Mouse (Mus musculus): ENCODE data around the gene Olfr347. TPM values are rescaled to one million over a fixed set of nuclear protein-coding genes. Genes with fewer than 3 reads are reported as not detected.

The Olfr347 gene
- polyA plus RNA-seq (2012; rRNA removed) (not detected in 2 replicates), polyA plus RNA-seq (2014; fragmentation: Nextera tagmentation; extraction: Ambion mirVana) (not detected in 2 replicates)

DNA sequence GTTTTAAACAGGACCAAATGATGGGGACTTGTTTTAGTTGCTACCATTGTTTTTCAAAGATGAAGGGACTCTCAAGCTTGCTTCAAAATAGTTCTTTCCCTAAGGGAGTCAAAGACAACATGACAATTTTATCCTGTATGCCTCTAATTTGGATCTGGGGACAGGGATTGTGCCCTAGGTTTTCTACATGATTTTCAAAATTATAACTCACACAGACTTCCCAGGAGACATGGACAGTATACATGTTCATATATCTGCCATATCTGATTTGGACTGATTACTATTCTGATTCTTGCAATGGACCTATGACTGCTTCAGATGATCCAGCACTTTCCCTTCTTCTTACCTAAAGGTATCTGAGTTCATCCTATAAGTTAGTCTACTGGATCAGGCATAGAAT, at the start of gene Olfr347:
TSS of gene Olfr347 (plus strand) at position 301 of the 400 bp plus-strand sequence.
- Histone ChIP-seq H3K4me1 (ENCODE audit: control insufficient read depth, insufficient read depth, low read length) (no peaks in the 10 kb centered on the region), H3K9me3 (ENCODE audit: control insufficient read depth, low read length) (no peaks in the 10 kb centered on the region), H3K4me3 (replicated peaks; ENCODE audit: low read length) (no peak within 1 kb of the TSS)

DNA sequence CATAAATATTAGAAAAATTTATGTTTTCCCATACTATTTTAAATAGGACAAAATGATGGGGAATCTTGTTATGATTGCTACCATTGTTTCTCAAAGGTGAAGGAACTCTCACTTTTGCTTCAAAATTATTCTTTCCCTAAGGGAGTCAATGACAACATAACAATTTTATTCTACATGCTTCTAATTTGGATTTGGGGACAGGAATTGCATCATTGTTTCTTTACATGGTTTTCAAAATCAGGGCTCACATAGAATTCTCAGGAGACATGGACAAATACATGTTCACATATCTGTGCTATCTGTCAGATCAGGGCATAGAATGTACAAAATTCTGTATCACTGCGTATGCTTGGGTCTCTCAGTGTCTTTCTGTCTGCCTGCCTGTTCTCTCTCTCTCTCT, 46.2 kb upstream of the Olfr347 start, which contains the start of gene Olfr346:
TSS of gene Olfr346 (plus strand) at position 301 of the 400 bp plus-strand sequence.
- TF ChIP-seq POLR2A (IDR thresholded peaks at IDR 0.05; ENCODE audit: borderline replicate concordance, extremely low read depth, insufficient read depth, insufficient read length): no peak
- no peak for ATAC-seq (ENCODE audit: low FRiP score, low read depth)

More for the DNA sequence above, at the start of gene Olfr347:
- Histone ChIP-seq H3K27ac (replicated peaks; ENCODE audit: low read depth, low read length) (no peak within 1 kb of the TSS), H3K27me3 (ENCODE audit: control insufficient read depth, insufficient read depth, low read length) (no peaks in the 10 kb centered on the region), H3K4me2 (replicated peaks; ENCODE audit: low read depth, low read length, severe bottlenecking) (no peak within 1 kb of the TSS), H3K9ac (ENCODE audit: low read depth, low read length, severe bottlenecking) (no peak within 1 kb of the TSS), H3K36me3 (ENCODE audit: control insufficient read depth, insufficient read depth, low read length) (no peaks in the 10 kb centered on the region)
- TF ChIP-seq POLR2A (IDR thresholded peaks at IDR 0.05; ENCODE audit: borderline replicate concordance, extremely low read depth, insufficient read depth, insufficient read length): no peak
- ATAC-seq (ENCODE audit: low FRiP score, low read depth): no peak
- no peak for DNase-seq (ENCODE audit: low spot score)

DNA sequence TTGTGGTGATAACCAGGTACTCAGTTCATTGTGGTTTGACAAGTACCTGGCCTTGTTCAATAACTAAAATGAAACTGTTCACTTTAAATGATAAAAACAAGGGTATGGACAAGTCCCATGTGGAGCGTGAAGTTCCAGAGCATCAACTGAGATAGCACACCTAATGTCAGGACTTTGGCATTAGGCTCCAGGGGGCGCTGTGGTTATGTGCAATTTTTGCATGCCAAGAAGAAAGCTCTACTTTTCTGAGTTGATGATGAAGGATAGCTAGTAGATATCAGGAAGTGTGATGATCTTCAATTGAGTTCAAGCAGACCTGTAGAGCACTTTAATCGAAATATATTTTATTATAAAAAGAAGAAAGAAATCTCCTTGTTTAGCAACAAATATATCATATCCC, 4.5 kb downstream of the Olfr347 start:
- no peaks in the 10 kb centered on the region for H3K4me1 ChIP-seq (ENCODE audit: control insufficient read depth, insufficient read depth, low read length)
- H3K36me3 ChIP-seq (ENCODE audit: control insufficient read depth, insufficient read depth, low read length): no peaks in the 10 kb centered on the region
- H3K4me3 ChIP-seq (replicated peaks; ENCODE audit: low read length): no peak overlapping the region
- WGBS: 54% methylated on average over 3 of the region's 3 CpGs
- DNase-seq (ENCODE audit: low spot score) (no peak), ATAC-seq (ENCODE audit: low FRiP score, low read depth) (no peak)
- no peak for TF ChIP-seq POLR2A (IDR thresholded peaks at IDR 0.05; ENCODE audit: borderline replicate concordance, extremely low read depth, insufficient read depth, insufficient read length)
- no peak overlapping the region for H3K27ac ChIP-seq (replicated peaks; ENCODE audit: low read depth, low read length)
- H3K9me3 ChIP-seq (ENCODE audit: control insufficient read depth, low read length): no peaks in the 10 kb centered on the region
- no peak overlapping the region for H3K9ac ChIP-seq (ENCODE audit: low read depth, low read length, severe bottlenecking)
- H3K27me3 ChIP-seq (ENCODE audit: control insufficient read depth, insufficient read depth, low read length): no peaks in the 10 kb centered on the region
- H3K4me2 ChIP-seq (replicated peaks; ENCODE audit: low read depth, low read length, severe bottlenecking): no peak overlapping the region

More for the DNA sequence above, 46.2 kb upstream of the Olfr347 start, which contains the start of gene Olfr346:
- Histone ChIP-seq H3K27ac (replicated peaks; ENCODE audit: low read depth, low read length) (no peak within 1 kb of the TSS), H3K9ac (ENCODE audit: low read depth, low read length, severe bottlenecking) (no peak within 1 kb of the TSS), H3K4me3 (replicated peaks; ENCODE audit: low read length) (no peak within 1 kb of the TSS), H3K27me3 (ENCODE audit: control insufficient read depth, insufficient read depth, low read length) (no peaks in the 10 kb centered on the region), H3K4me2 (replicated peaks; ENCODE audit: low read depth, low read length, severe bottlenecking) (no peak within 1 kb of the TSS), H3K9me3 (ENCODE audit: control insufficient read depth, low read length) (no peaks in the 10 kb centered on the region), H3K36me3 (ENCODE audit: control insufficient read depth, insufficient read depth, low read length) (no peaks in the 10 kb centered on the region), H3K4me1 (ENCODE audit: control insufficient read depth, insufficient read depth, low read length) (no peaks in the 10 kb centered on the region)
- 88% methylated on average over 1 of the region's 1 CpGs for WGBS
- no peak for DNase-seq (ENCODE audit: low spot score)

DNA sequence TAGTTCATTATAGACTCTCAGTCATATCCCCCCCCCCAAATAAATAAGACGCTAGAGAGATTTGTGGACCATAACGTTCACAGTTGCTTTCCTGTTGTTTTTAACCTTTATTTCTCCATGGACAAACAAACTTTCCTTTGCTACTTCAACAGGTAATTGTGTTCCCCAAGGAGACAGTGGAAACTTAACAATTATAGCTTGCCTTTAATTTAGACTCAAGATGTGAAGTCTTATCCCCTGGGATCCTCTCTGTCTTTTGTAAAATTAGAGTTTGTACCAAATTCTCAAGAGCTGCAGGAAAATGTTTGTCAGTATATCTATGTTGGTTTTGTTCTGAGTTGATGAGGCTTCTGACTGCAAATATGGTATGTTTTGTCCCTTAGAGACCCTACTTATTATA, 52.3 kb downstream of the Olfr347 start, which contains the start of gene Olfr348:
TSS of gene Olfr348 (plus strand) at position 301 of the 400 bp plus-strand sequence.
- no peaks in the 10 kb centered on the region for H3K4me1 ChIP-seq (ENCODE audit: control insufficient read depth, insufficient read depth, low read length)
- peaks cover 4% of the 10 kb centered on the region; the same call in 1 of the 2 replicates for H3K9me3 ChIP-seq (ENCODE audit: control insufficient read depth, low read length)
- no peaks in the 10 kb centered on the region for H3K36me3 ChIP-seq (ENCODE audit: control insufficient read depth, insufficient read depth, low read length)
- H3K4me3 ChIP-seq (replicated peaks; ENCODE audit: low read length): no peak within 1 kb of the TSS
- no peak for DNase-seq (ENCODE audit: low spot score)
- WGBS: 66% methylated on average over 2 of the region's 2 CpGs
- ATAC-seq (ENCODE audit: low FRiP score, low read depth): no peak
- no peak within 1 kb of the TSS for H3K4me2 ChIP-seq (replicated peaks; ENCODE audit: low read depth, low read length, severe bottlenecking)
- no peak within 1 kb of the TSS for H3K9ac ChIP-seq (ENCODE audit: low read depth, low read length, severe bottlenecking)
- no peaks in the 10 kb centered on the region for H3K27me3 ChIP-seq (ENCODE audit: control insufficient read depth, insufficient read depth, low read length)
- H3K27ac ChIP-seq (replicated peaks; ENCODE audit: low read depth, low read length): no peak within 1 kb of the TSS
- TF ChIP-seq POLR2A (IDR thresholded peaks at IDR 0.05; ENCODE audit: borderline replicate concordance, extremely low read depth, insufficient read depth, insufficient read length): no peak

Other genes with a start within 250 kb of the Olfr347 start
- gene Olfr341, start 249.4 kb upstream of the Olfr347 start, polyA plus RNA-seq (2012; rRNA removed): not detected in 2 replicates
- not detected in 2 replicates for gene Olfr341, start 249.4 kb upstream of the Olfr347 start, polyA plus RNA-seq (2014; fragmentation: Nextera tagmentation; extraction: Ambion mirVana)
- gene Olfr342, start 206.9 kb upstream of the Olfr347 start, polyA plus RNA-seq (2012; rRNA removed): not detected in 2 replicates
- not detected in 2 replicates for gene Olfr342, start 206.9 kb upstream of the Olfr347 start, polyA plus RNA-seq (2014; fragmentation: Nextera tagmentation; extraction: Ambion mirVana)
- not detected in 2 replicates for gene Olfr344, start 165.2 kb upstream of the Olfr347 start, polyA plus RNA-seq (2012; rRNA removed)
- gene Olfr344, start 165.2 kb upstream of the Olfr347 start, polyA plus RNA-seq (2014; fragmentation: Nextera tagmentation; extraction: Ambion mirVana): not detected in 2 replicates
- not detected in 2 replicates for gene Olfr345, start 91.9 kb upstream of the Olfr347 start, polyA plus RNA-seq (2012; rRNA removed)
- gene Olfr345, start 91.9 kb upstream of the Olfr347 start, polyA plus RNA-seq (2014; fragmentation: Nextera tagmentation; extraction: Ambion mirVana): not detected in 2 replicates
- gene Olfr346, start 46.1 kb upstream of the Olfr347 start, polyA plus RNA-seq (2012; rRNA removed): not detected in 2 replicates
- gene Olfr346, start 46.1 kb upstream of the Olfr347 start, polyA plus RNA-seq (2014; fragmentation: Nextera tagmentation; extraction: Ambion mirVana): not detected in 2 replicates
- gene Olfr348, start 52.4 kb downstream of the Olfr347 start, polyA plus RNA-seq (2012; rRNA removed): not detected in 2 replicates
- not detected in 2 replicates for gene Olfr348, start 52.4 kb downstream of the Olfr347 start, polyA plus RNA-seq (2014; fragmentation: Nextera tagmentation; extraction: Ambion mirVana)
- gene Olfr50, start 58.6 kb downstream of the Olfr347 start, polyA plus RNA-seq (2012; rRNA removed): not detected in 2 replicates
- gene Olfr50, start 58.6 kb downstream of the Olfr347 start, polyA plus RNA-seq (2014; fragmentation: Nextera tagmentation; extraction: Ambion mirVana): not detected in 2 replicates
- gene Olfr3, start 85.1 kb downstream of the Olfr347 start, polyA plus RNA-seq (2012; rRNA removed): not detected in 2 replicates
- gene Olfr3, start 85.1 kb downstream of the Olfr347 start, polyA plus RNA-seq (2014; fragmentation: Nextera tagmentation; extraction: Ambion mirVana): not detected in 2 replicates
- gene Olfr350, start 114.4 kb downstream of the Olfr347 start, polyA plus RNA-seq (2012; rRNA removed): not detected in 2 replicates
- gene Olfr350, start 114.4 kb downstream of the Olfr347 start, polyA plus RNA-seq (2014; fragmentation: Nextera tagmentation; extraction: Ambion mirVana): not detected in 2 replicates
- not detected in 2 replicates for gene Olfr351, start 130.8 kb downstream of the Olfr347 start, polyA plus RNA-seq (2012; rRNA removed)
- not detected in 2 replicates for gene Olfr351, start 130.8 kb downstream of the Olfr347 start, polyA plus RNA-seq (2014; fragmentation: Nextera tagmentation; extraction: Ambion mirVana)
- gene Olfr352, start 136.6 kb downstream of the Olfr347 start, polyA plus RNA-seq (2012; rRNA removed): not detected in 2 replicates
- gene Olfr352, start 136.6 kb downstream of the Olfr347 start, polyA plus RNA-seq (2014; fragmentation: Nextera tagmentation; extraction: Ambion mirVana): not detected in 2 replicates
- gene Olfr353, start 161.0 kb downstream of the Olfr347 start, polyA plus RNA-seq (2012; rRNA removed): not detected in 2 replicates
- not detected in 2 replicates for gene Olfr353, start 161.0 kb downstream of the Olfr347 start, polyA plus RNA-seq (2014; fragmentation: Nextera tagmentation; extraction: Ambion mirVana)
- not detected in 2 replicates for gene Olfr354, start 173.8 kb downstream of the Olfr347 start, polyA plus RNA-seq (2012; rRNA removed)
- gene Olfr354, start 173.8 kb downstream of the Olfr347 start, polyA plus RNA-seq (2014; fragmentation: Nextera tagmentation; extraction: Ambion mirVana): not detected in 2 replicates
- not detected in 2 replicates for gene Olfr355, start 197.0 kb downstream of the Olfr347 start, polyA plus RNA-seq (2012; rRNA removed)
- gene Olfr355, start 197.0 kb downstream of the Olfr347 start, polyA plus RNA-seq (2014; fragmentation: Nextera tagmentation; extraction: Ambion mirVana): not detected in 2 replicates
- gene Olfr356, start 205.2 kb downstream of the Olfr347 start, polyA plus RNA-seq (2012; rRNA removed): not detected in 2 replicates
- not detected in 2 replicates for gene Olfr356, start 205.2 kb downstream of the Olfr347 start, polyA plus RNA-seq (2014; fragmentation: Nextera tagmentation; extraction: Ambion mirVana)